Mouse (Mus musculus) midbrain, embryonic 15.5 days (tissue): ENCODE measurements around the gene Col23a1. TPM values are rescaled to one million over a fixed set of nuclear protein-coding genes. Genes with fewer than 3 reads are reported as not detected.
A peak's percentile ranks its signal among the peaks of the same experiment; 100 is the strongest.
"Not testable (repeated sequence)": the region's sequence is repeated elsewhere in the genome, so short reads cannot be mapped to it uniquely, and the experiment has no call there.

Experiments used
- ATAC-seq: fragments of 200-750 bp; cut with Nextera tagmentation; replicated peaks from 2 replicates; pipeline ENCODE4 v1.8.0; 2017; ENCODE audit warnings: moderate TSS enrichment
- H3K27ac ChIP-seq: fragments of 300-500 bp; sonication (generic); 2 replicates; pipeline ENCODE4 v1.5.1; 2015; ENCODE audit warnings: mild to moderate bottlenecking, inconsistent platforms
- H3K27me3 ChIP-seq: fragments of 300-500 bp; sonication (generic); replicated peaks from 2 replicates; pipeline ENCODE4 v1.6.1; 2015; ENCODE audit warnings: inconsistent platforms
- H3K36me3 ChIP-seq: fragments of 300-500 bp; sonication (generic); replicated peaks from 2 replicates; pipeline ENCODE4 v1.6.1; 2015; ENCODE audit warnings: inconsistent platforms
- H3K4me1 ChIP-seq: fragments of 300-500 bp; sonication (generic); 2 replicates; pipeline ENCODE4 v1.6.1; 2015; ENCODE audit warnings: inconsistent platforms
- H3K4me2 ChIP-seq: fragments of 300-500 bp; sonication (generic); 2 replicates; pipeline ENCODE4 v1.6.1; 2015; ENCODE audit warnings: inconsistent platforms, mild to moderate bottlenecking, moderate library complexity
- H3K4me3 ChIP-seq: fragments of 300-500 bp; sonication (generic); 2 replicates; pipeline ENCODE4 v1.5.1; 2015; ENCODE audit warnings: mild to moderate bottlenecking, inconsistent platforms
- H3K9ac ChIP-seq: fragments of 300-500 bp; sonication (generic); 2 replicates; pipeline ENCODE4 v1.6.1; 2015; ENCODE audit warnings: mild to moderate bottlenecking, inconsistent platforms
- H3K9me3 ChIP-seq: fragments of 300-500 bp; sonication (generic); 2 replicates; pipeline ENCODE4 v1.6.1; 2016; ENCODE audit warnings: inconsistent platforms
- WGBS: fragments of 180-500 bp; shearing (Covaris S2); methylation state at CpG from one replicate; pipeline ENCODE4 v1.1.7; 2015; ENCODE audit warnings: mixed read lengths; 5-methylcytosine and 5-hydroxymethylcytosine counted together
- polyA plus RNA-seq: library from polyadenylated mRNA; unstranded; fragments of >200 nt; fragmentation: Nextera tagmentation; extraction: Ambion mirVana; gene quantifications from 2 replicates; pipeline ENCODE4 v1.2.1, GENCODE M21; 2015

Col23a1 gene
- polyA plus RNA-seq, 1 experiment from 2014 or later: 6.1 TPM

- no peaks in the 10 kb centered on the region for H3K4me1 ChIP-seq
Measured at GRCm38 (mm10) chr11:51593849-51594248, 304.1 kb downstream of the Col23a1 start.

GRCm38 (mm10) chr11:51594715-51595350 is 305.1 kb downstream of the Col23a1 start:
- Histone ChIP-seq H3K27ac (no peak overlapping the region), H3K4me2 (no peak overlapping the region), H3K4me3 (no peak overlapping the region), H3K9ac (no peak overlapping the region), H3K27me3 (no peaks in the 10 kb centered on the region), H3K4me1 (no peaks in the 10 kb centered on the region), H3K36me3 (peaks cover 54% of the 10 kb centered on the region), H3K9me3 (no peaks in the 10 kb centered on the region)
- no peak for ATAC-seq
- 78% methylated on average over 3 of the region's 3 CpGs for WGBS

More at GRCm38 (mm10) chr11:51593849-51594248, 304.1 kb downstream of the Col23a1 start:
- Histone ChIP-seq H3K9ac (no peak overlapping the region), H3K4me2 (no peak overlapping the region), H3K9me3 (no peaks in the 10 kb centered on the region), H3K27ac (no peak overlapping the region), H3K27me3 (no peaks in the 10 kb centered on the region), H3K36me3 (peaks cover 51% of the 10 kb centered on the region), H3K4me3 (no peak overlapping the region)
- WGBS: 93% methylated on average over 6 of the region's 6 CpGs
- ATAC-seq: no peak

- Histone ChIP-seq H3K4me3 (no peak overlapping the region), H3K27me3 (no peaks in the 10 kb centered on the region), H3K36me3 (peaks cover 61% of the 10 kb centered on the region), H3K4me2 (no peak overlapping the region), H3K9me3 (no peaks in the 10 kb centered on the region), H3K4me1 (no peaks in the 10 kb centered on the region), H3K9ac (no peak overlapping the region), H3K27ac (no peak overlapping the region)
- no peak for ATAC-seq
- WGBS: 89% methylated on average over 1 of the region's 1 CpGs
Measured at GRCm38 (mm10) chr11:51595459-51596083, 305.9 kb downstream of the Col23a1 start.

GRCm38 (mm10) chr11:51597553-51597952 is 307.8 kb downstream of the Col23a1 start:
- peaks cover 2% of the 10 kb centered on the region for H3K4me1 ChIP-seq
- no peaks in the 10 kb centered on the region for H3K9me3 ChIP-seq
- no peak overlapping the region for H3K9ac ChIP-seq
- no peak overlapping the region for H3K27ac ChIP-seq
- no peak overlapping the region for H3K4me2 ChIP-seq
- H3K27me3 ChIP-seq: no peaks in the 10 kb centered on the region
- WGBS: 77% methylated on average over 2 of the region's 2 CpGs
- peaks cover 79% of the 10 kb centered on the region for H3K36me3 ChIP-seq
- no peak for ATAC-seq
- H3K4me3 ChIP-seq: no peak overlapping the region

- Histone ChIP-seq H3K27ac (no peak overlapping the region), H3K36me3 (peaks cover 70% of the 10 kb centered on the region), H3K27me3 (no peaks in the 10 kb centered on the region), H3K4me1 (peaks cover 33% of the 10 kb centered on the region), H3K4me2 (no peak overlapping the region), H3K4me3 (no peak overlapping the region), H3K9me3 (no peaks in the 10 kb centered on the region), H3K9ac (no peak overlapping the region)
- ATAC-seq: no peak
- WGBS: 88% methylated on average over 3 of the region's 3 CpGs
Measured at GRCm38 (mm10) chr11:51602253-51602652, 312.5 kb downstream of the Col23a1 start.

- H3K9ac ChIP-seq: peak overlapping the region; percentile 99
- peaks cover 38% of the 10 kb centered on the region for H3K4me1 ChIP-seq
- WGBS: under 1% methylated on average over 78 of the region's 81 CpGs
Measured at GRCm38 (mm10) chr11:51605602-51606446, 316.1 kb downstream of the Col23a1 start.

GRCm38 (mm10) chr11:51606447-51607095 is 316.9 kb downstream of the Col23a1 start, which contains the start of gene Hnrnpab:
TSS of gene Hnrnpab (minus strand) at chr11:51606847.
- Histone ChIP-seq H3K9me3 (no peaks in the 10 kb centered on the region), H3K9ac (peak within 1 kb of the TSS; percentile 99), H3K4me2 (peak within 1 kb of the TSS; percentile 71), H3K36me3 (peaks cover 27% of the 10 kb centered on the region), H3K27me3 (no peaks in the 10 kb centered on the region), H3K27ac (peak within 1 kb of the TSS; percentile 97), H3K4me3 (peak within 1 kb of the TSS; percentile 90), H3K4me1 (peaks cover 38% of the 10 kb centered on the region)
- under 1% methylated on average over 91 of the region's 91 CpGs for WGBS
- peak; percentile 97 for ATAC-seq

More at GRCm38 (mm10) chr11:51605602-51606446, 316.1 kb downstream of the Col23a1 start:
- Histone ChIP-seq H3K36me3 (peaks cover 35% of the 10 kb centered on the region), H3K27me3 (no peaks in the 10 kb centered on the region), H3K9me3 (no peaks in the 10 kb centered on the region), H3K4me2 (peak overlapping the region; percentile 71), H3K4me3 (peak overlapping the region; percentile 90), H3K27ac (peak overlapping the region; percentile 97)
- ATAC-seq: peak; percentile 62

- Histone ChIP-seq H3K27me3 (no peaks in the 10 kb centered on the region), H3K9ac (peak overlapping the region; percentile 75), H3K36me3 (peaks cover 22% of the 10 kb centered on the region), H3K27ac (peak overlapping the region; percentile 97), H3K9me3 (no peaks in the 10 kb centered on the region), H3K4me3 (peak overlapping the region; percentile 90), H3K4me1 (peaks cover 38% of the 10 kb centered on the region), H3K4me2 (peak overlapping the region; percentile 68)
- 10% methylated on average over 15 of the region's 15 CpGs for WGBS
- peak; percentile 75 for ATAC-seq
Measured at GRCm38 (mm10) chr11:51607096-51607738, 317.5 kb downstream of the Col23a1 start.

- H3K4me3 ChIP-seq: no peak overlapping the region
- H3K9ac ChIP-seq: no peak overlapping the region
- no peaks in the 10 kb centered on the region for H3K27me3 ChIP-seq
- H3K36me3 ChIP-seq: peaks cover 2% of the 10 kb centered on the region; the same call in 1 of the 2 replicates
- ATAC-seq: no peak
- WGBS: 86% methylated on average over 3 of the region's 3 CpGs
- no peak overlapping the region for H3K27ac ChIP-seq
- no peak overlapping the region for H3K4me2 ChIP-seq
- no peaks in the 10 kb centered on the region for H3K9me3 ChIP-seq
- peaks cover 18% of the 10 kb centered on the region for H3K4me1 ChIP-seq
Measured at GRCm38 (mm10) chr11:51609266-51609909, 319.7 kb downstream of the Col23a1 start.

- ATAC-seq, H3K4me2 ChIP-seq, H3K9me3 ChIP-seq, H3K36me3 ChIP-seq, H3K4me3 ChIP-seq, H3K27me3 ChIP-seq, H3K9ac ChIP-seq, H3K27ac ChIP-seq: not testable (repeated sequence)
- WGBS: 87% methylated on average over 5 of the region's 5 CpGs
- peaks cover 13% of the 10 kb centered on the region for H3K4me1 ChIP-seq
Measured at GRCm38 (mm10) chr11:51609940-51610339, 320.2 kb downstream of the Col23a1 start.

GRCm38 (mm10) chr11:51614256-51614655 is 324.5 kb downstream of the Col23a1 start:
- Histone ChIP-seq H3K27me3 (no peaks in the 10 kb centered on the region), H3K9ac (no peak overlapping the region), H3K27ac (no peak overlapping the region), H3K4me2 (no peak overlapping the region), H3K9me3 (no peaks in the 10 kb centered on the region), H3K4me1 (peaks cover 12% of the 10 kb centered on the region), H3K4me3 (no peak overlapping the region), H3K36me3 (no peaks in the 10 kb centered on the region)
- ATAC-seq: no peak
- 81% methylated on average over 8 of the region's 8 CpGs for WGBS
